Mouse (Mus musculus) adrenal gland, adult (tissue): ENCODE results near the gene Gm27179.
"Not testable (repeated sequence)": the region's sequence is repeated elsewhere in the genome, so short reads cannot be mapped to it uniquely, and the experiment has no call there.

Experiments
- DNase-seq, 2 experiments: peaks; one replicate each; pipeline ENCODE4 v3.0.0; 2022 to 2023; ENCODE audit warnings: low spot score in 1 of 2; ENCODE audit not compliant: inconsistent age in 2 of 2

Gm27179 gene

GRCm38 (mm10) chr14:69473941-69474646, 38.3 kb downstream of the Gm27179 start:
- not testable (repeated sequence) for DNase-seq

- not testable (repeated sequence) for DNase-seq
Measured at GRCm38 (mm10) chr14:69473322-69473721, 39.0 kb downstream of the Gm27179 start.

- not testable (repeated sequence) for DNase-seq
Measured at GRCm38 (mm10) chr14:69470122-69470708, 42.1 kb downstream of the Gm27179 start.

GRCm38 (mm10) chr14:69467612-69468366, 44.6 kb downstream of the Gm27179 start:
- not testable (repeated sequence) for DNase-seq

GRCm38 (mm10) chr14:69464465-69464864, 47.9 kb downstream of the Gm27179 start:
- DNase-seq: not testable (repeated sequence)
